Mouse (Mus musculus): Measurements from ENCODE around the gene Cdk15.

- TF ChIP-seq GATA1 (IDR thresholded peaks at IDR 0.05; ENCODE audit: borderline replicate concordance, low read length) = no peak
- no peak for TF ChIP-seq FLI1 (IDR thresholded peaks at IDR 0.05; ENCODE audit: low read length)
Observed at GRCm38 (mm10) chr1:59236856-59237441, 19.8 kb upstream of the Cdk15 start, which contains the start of gene Als2.

All from megakaryocyte, embryonic 14.5 days (primary cell).